Mouse (Mus musculus) kidney, embryonic 15.5 days (tissue): ENCODE data around the gene Fam43b. TPM values are rescaled to one million over a fixed set of nuclear protein-coding genes. Genes with fewer than 3 reads are reported as not detected.

ENCODE experiments used
- ATAC-seq: fragments of 200-750 bp; cut with Nextera tagmentation; replicated peaks from 2 replicates; pipeline ENCODE4 v1.8.0; 2017; ENCODE audit warnings: moderate TSS enrichment; ENCODE audit not compliant: low FRiP score
- H3K27ac ChIP-seq: fragments of 300-500 bp; sonication (generic); 2 replicates; pipeline ENCODE4 v1.5.1; 2015; ENCODE audit warnings: mild to moderate bottlenecking, inconsistent platforms
- H3K27me3 ChIP-seq: fragments of 300-500 bp; sonication (generic); 2 replicates; pipeline ENCODE4 v1.6.1; 2015; ENCODE audit warnings: inconsistent platforms
- H3K36me3 ChIP-seq: fragments of 300-500 bp; sonication (generic); 2 replicates; pipeline ENCODE4 v1.6.1; 2015; ENCODE audit warnings: inconsistent platforms
- H3K4me1 ChIP-seq: fragments of 300-500 bp; sonication (generic); 2 replicates; pipeline ENCODE4 v1.6.1; 2015; ENCODE audit warnings: inconsistent platforms
- H3K4me2 ChIP-seq: fragments of 300-500 bp; sonication (generic); 2 replicates; pipeline ENCODE4 v1.6.1; 2015; ENCODE audit warnings: moderate library complexity, mild to moderate bottlenecking, inconsistent platforms
- H3K4me3 ChIP-seq: fragments of 300-500 bp; sonication (generic); replicated peaks from 2 replicates; pipeline ENCODE4 v1.5.1; 2015; ENCODE audit warnings: mild to moderate bottlenecking, inconsistent platforms
- H3K9ac ChIP-seq: fragments of 300-500 bp; sonication (generic); 2 replicates; pipeline ENCODE4 v1.6.1; 2015; ENCODE audit warnings: mild to moderate bottlenecking, inconsistent platforms
- H3K9me3 ChIP-seq: fragments of 300-500 bp; sonication (generic); replicated peaks from 2 replicates; pipeline ENCODE4 v1.6.1; 2016; ENCODE audit warnings: inconsistent platforms
- WGBS: fragments of 180-500 bp; shearing (Covaris S2); methylation state at CpG from one replicate; pipeline ENCODE4 v1.1.7; 2015; ENCODE audit warnings: mixed read lengths; 5-methylcytosine and 5-hydroxymethylcytosine counted together
- polyA plus RNA-seq: library from polyadenylated mRNA; unstranded; fragments of >200 nt; fragmentation: Nextera tagmentation; extraction: Ambion mirVana; gene quantifications from 2 replicates; pipeline ENCODE4 v1.2.1, GENCODE M21; 2015

Fam43b gene
- polyA plus RNA-seq, 1 experiment from 2014 or later, result not detected

DNA sequence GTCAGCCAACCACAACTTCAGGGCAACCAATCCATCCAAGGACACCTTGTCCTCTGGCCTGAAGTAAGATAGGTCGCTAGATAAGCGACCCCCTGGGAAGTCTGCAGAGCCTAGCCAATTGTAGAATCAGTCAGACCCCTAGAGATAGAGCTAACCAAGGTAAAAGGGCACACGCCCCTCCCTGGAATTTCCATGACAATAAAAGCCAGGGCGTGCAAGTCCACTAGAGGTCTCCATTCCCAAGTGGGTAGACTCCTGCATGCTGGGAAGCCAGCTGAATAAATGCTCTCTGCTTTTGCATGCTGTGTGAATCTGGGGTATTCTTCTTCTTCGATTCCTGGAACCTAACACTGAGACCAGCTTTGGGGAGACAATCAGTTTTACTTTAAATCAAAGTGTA lies 20.1 kb upstream of the Fam43b start:
- ATAC-seq, result no peak
- Histone ChIP-seq H3K4me3 (no peak overlapping the region), H3K36me3 (no peaks in the 10 kb centered on the region), H3K9me3 (no peaks in the 10 kb centered on the region), H3K27me3 (peaks cover 27% of the 10 kb centered on the region), H3K27ac (no peak overlapping the region), H3K4me1 (peaks cover 16% of the 10 kb centered on the region), H3K4me2 (no peak overlapping the region), H3K9ac (no peak overlapping the region)
- WGBS, result 62% methylated on average over 5 of the region's 5 CpGs

- Histone ChIP-seq H3K36me3 (no peaks in the 10 kb centered on the region), H3K27ac (no peak overlapping the region), H3K27me3 (peaks cover 29% of the 10 kb centered on the region), H3K4me2 (no peak overlapping the region), H3K4me3 (no peak overlapping the region), H3K4me1 (peaks cover 20% of the 10 kb centered on the region), H3K9me3 (no peaks in the 10 kb centered on the region), H3K9ac (no peak overlapping the region)
- ATAC-seq, result no peak
- 76% methylated on average over 3 of the region's 3 CpGs for WGBS
Observed at GRCm38 (mm10) chr4:138415991-138416390, 19.7 kb upstream of the Fam43b start.

GRCm38 (mm10) chr4:138414725-138415124 lies 18.4 kb upstream of the Fam43b start:
- peaks cover 37% of the 10 kb centered on the region for H3K27me3 ChIP-seq
- ATAC-seq, result peak; percentile 55
- H3K4me1 ChIP-seq, result peaks cover 24% of the 10 kb centered on the region
- H3K4me2 ChIP-seq, result peak overlapping the region; percentile 23; the same call in 1 of the 2 replicates
- peak overlapping the region; percentile 75 for H3K27ac ChIP-seq
- no peaks in the 10 kb centered on the region for H3K36me3 ChIP-seq
- no peaks in the 10 kb centered on the region for H3K9me3 ChIP-seq
- H3K4me3 ChIP-seq, result no peak overlapping the region
- WGBS, result 8% methylated on average over 6 of the region's 6 CpGs
- no peak overlapping the region for H3K9ac ChIP-seq

DNA sequence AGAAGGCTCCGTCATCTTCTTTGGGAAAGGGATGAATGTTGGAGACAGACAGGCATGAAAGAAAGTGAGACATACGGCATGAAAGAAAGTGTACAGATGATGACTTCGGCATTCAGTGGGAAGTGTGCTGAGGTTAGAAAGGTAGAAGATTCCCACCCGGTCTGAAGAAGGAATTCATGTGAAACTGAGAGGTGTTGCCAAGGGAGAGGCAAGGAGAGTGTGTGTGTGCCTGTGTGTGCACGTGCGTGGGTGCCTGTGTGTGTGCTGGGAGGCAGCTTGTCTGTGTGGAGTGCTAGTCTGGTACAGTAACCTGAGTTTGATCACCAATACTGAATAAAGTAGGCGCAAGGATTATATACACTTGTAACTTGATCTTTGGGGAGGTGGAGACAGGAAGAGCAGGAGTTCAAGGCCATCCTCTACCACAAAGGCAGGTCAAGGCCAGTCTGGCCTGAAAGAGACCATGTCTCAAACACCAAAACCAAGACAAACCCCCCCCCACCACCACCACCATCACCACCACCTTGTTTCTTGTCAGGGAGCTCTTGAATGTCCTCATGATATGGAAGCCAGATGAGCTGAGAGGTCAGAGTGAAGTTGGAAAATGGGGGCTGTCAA lies 15.3 kb upstream of the Fam43b start:
- Histone ChIP-seq H3K27me3 (peaks cover 22% of the 10 kb centered on the region; the same call in 1 of the 2 replicates), H3K9me3 (no peaks in the 10 kb centered on the region), H3K4me2 (no peak overlapping the region), H3K27ac (no peak overlapping the region), H3K9ac (no peak overlapping the region), H3K4me3 (no peak overlapping the region), H3K4me1 (peaks cover 27% of the 10 kb centered on the region), H3K36me3 (no peaks in the 10 kb centered on the region)
- 36% methylated on average over 7 of the region's 7 CpGs for WGBS
- ATAC-seq, result no peak

- peak; percentile 36; the same call in 1 of the 2 replicates for ATAC-seq
- no peaks in the 10 kb centered on the region for H3K9me3 ChIP-seq
- no peak overlapping the region for H3K4me3 ChIP-seq
- no peak overlapping the region for H3K27ac ChIP-seq
- peaks cover 27% of the 10 kb centered on the region for H3K4me1 ChIP-seq
- H3K27me3 ChIP-seq, result peaks cover 17% of the 10 kb centered on the region; the same call in 1 of the 2 replicates
- no peak overlapping the region for H3K9ac ChIP-seq
- no peaks in the 10 kb centered on the region for H3K36me3 ChIP-seq
- WGBS, result 13% methylated on average over 5 of the region's 5 CpGs
- H3K4me2 ChIP-seq, result no peak overlapping the region
Observed at GRCm38 (mm10) chr4:138411011-138411410, 14.7 kb upstream of the Fam43b start.

DNA sequence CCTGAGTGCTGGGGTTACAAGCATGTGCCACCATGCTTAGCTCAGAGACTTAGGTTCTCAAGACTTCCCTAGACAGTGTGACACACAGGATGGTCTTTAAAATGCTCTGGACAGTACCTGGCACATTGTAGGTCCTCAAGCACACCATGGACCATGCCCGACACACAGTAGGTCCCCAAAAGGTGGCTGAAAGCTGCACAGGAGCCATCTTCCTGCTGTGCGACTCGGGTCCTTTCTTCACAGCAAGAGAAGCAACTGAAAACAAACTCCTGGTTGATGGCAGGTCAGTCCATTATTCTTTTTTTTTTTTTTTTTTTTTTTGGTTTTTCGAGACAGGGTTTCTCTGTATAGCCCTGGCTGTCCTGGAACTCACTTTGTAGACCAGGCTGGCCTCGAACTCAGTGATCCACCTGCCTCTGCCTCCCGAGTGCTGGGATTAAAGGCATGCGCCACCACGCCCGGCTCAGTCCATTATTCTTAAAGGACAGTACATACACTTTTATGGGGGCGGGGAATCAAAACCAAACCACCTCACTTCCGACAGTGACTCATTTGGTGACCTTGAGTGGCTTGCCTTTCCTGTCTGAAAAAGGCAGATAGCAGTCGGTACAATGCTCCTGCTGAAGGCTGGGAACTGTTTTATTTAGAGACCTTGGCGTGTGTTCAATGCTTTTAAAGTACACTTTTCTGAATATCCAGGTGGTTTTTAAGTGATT lies 11.3 kb upstream of the Fam43b start:
- H3K27me3 ChIP-seq, result peaks cover 15% of the 10 kb centered on the region; the same call in 1 of the 2 replicates
- H3K4me2 ChIP-seq, result no peak overlapping the region
- peaks cover 16% of the 10 kb centered on the region for H3K4me1 ChIP-seq
- no peak overlapping the region for H3K9ac ChIP-seq
- WGBS, result 70% methylated on average over 12 of the region's 13 CpGs
- no peaks in the 10 kb centered on the region for H3K9me3 ChIP-seq
- H3K27ac ChIP-seq, result no peak overlapping the region
- no peaks in the 10 kb centered on the region for H3K36me3 ChIP-seq
- ATAC-seq, result no peak
- no peak overlapping the region for H3K4me3 ChIP-seq

GRCm38 (mm10) chr4:138404806-138405205 lies 8.5 kb upstream of the Fam43b start:
- Histone ChIP-seq H3K4me1 (0 out of 2 replicates have a peak, but pooled peaks cover 3% of the 10 kb centered on the region), H3K36me3 (no peaks in the 10 kb centered on the region), H3K9me3 (no peaks in the 10 kb centered on the region), H3K4me2 (no peak overlapping the region), H3K27me3 (peaks cover 18% of the 10 kb centered on the region), H3K27ac (no peak overlapping the region), H3K9ac (no peak overlapping the region), H3K4me3 (no peak overlapping the region)
- WGBS, result 11% methylated on average over 2 of the region's 2 CpGs
- no peak for ATAC-seq

DNA sequence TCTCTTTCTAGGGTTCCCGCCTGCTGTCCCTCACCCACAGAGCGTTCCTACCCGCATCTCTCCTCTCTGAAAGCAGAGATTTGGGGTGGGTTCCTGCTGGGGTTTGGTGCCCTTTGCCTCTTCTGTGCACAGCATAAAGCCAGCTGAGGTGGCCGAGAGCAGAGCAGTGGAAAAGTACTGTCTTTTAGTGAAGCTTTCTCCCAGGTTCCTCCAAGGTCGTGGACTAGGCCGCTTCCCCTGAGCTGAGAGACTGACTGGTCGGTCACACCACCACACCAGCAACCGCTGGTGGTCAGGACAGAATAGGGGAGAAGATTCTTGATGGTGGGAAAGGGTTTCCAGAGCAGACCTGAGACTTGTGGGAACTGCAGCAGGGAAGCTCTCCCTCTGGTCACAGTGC lies 383 bp upstream of the Fam43b start:
- Histone ChIP-seq H3K36me3 (no peaks in the 10 kb centered on the region), H3K9me3 (no peaks in the 10 kb centered on the region), H3K27me3 (peaks cover 97% of the 10 kb centered on the region), H3K4me1 (peaks cover 22% of the 10 kb centered on the region), H3K4me3 (peak overlapping the region; percentile 40), H3K27ac (no peak overlapping the region), H3K4me2 (peak overlapping the region; percentile 66), H3K9ac (no peak overlapping the region)
- no peak for ATAC-seq
- 8% methylated on average over 8 of the region's 8 CpGs for WGBS

- Histone ChIP-seq H3K36me3 (no peaks in the 10 kb centered on the region), H3K27ac (no peak overlapping the region), H3K9ac (0 out of 2 replicates have a peak overlapping the region, but pooled peaks have one; percentile 2), H3K4me1 (peaks cover 22% of the 10 kb centered on the region), H3K9me3 (no peaks in the 10 kb centered on the region), H3K4me3 (peak overlapping the region; percentile 40), H3K27me3 (peaks cover 96% of the 10 kb centered on the region), H3K4me2 (peak overlapping the region; percentile 66)
- ATAC-seq, result no peak
- WGBS, result under 1% methylated on average over 97 of the region's 103 CpGs
Observed at GRCm38 (mm10) chr4:138395087-138395970, 999 bp downstream of the Fam43b start.

DNA sequence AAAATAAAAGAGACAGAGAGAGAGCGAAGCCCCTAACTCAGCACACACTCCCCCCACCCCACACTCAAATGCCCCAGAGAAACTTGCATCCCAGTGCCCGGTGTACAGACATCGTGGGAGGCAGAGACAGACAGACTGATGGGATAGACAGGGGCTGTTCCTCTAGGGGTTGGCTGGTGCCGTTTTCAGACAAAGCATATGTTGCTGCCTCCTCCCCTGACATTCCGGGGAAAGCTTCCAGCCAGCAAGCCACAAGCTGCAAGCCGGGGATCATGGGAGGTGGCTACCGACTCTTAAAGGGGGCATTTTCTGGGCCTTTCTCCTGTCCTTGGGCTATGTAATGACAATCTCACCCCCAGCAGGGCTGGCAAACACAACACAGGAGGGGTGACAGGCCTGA lies 2.6 kb downstream of the Fam43b start:
- WGBS, result 66% methylated on average over 7 of the region's 7 CpGs
- Histone ChIP-seq H3K36me3 (no peaks in the 10 kb centered on the region), H3K27me3 (peaks cover 90% of the 10 kb centered on the region), H3K27ac (no peak overlapping the region), H3K9ac (no peak overlapping the region), H3K4me3 (no peak overlapping the region), H3K9me3 (no peaks in the 10 kb centered on the region), H3K4me2 (no peak overlapping the region), H3K4me1 (peaks cover 22% of the 10 kb centered on the region)
- ATAC-seq, result no peak

DNA sequence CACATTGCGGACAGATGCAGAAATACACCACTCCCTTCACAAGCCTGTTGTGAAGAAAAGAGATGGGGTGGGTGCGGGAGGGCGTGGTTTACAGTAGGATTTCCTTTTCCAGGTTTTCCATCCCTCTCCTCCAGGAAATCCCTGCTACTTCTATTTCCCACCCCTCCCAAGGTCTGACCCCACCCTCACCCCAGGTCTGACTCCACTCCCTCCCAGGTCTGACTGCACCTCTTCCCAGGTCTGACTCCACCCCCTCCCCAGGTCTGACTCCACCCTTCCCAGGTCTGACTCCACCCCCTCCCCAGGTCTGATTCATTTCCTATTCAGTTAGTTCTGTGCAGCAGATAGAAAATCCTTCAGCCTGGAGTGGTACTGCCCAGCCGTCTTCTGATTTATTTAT lies 12.5 kb downstream of the Fam43b start:
- Histone ChIP-seq H3K4me3 (no peak overlapping the region), H3K27ac (no peak overlapping the region), H3K4me2 (no peak overlapping the region), H3K27me3 (peaks cover 13% of the 10 kb centered on the region), H3K36me3 (no peaks in the 10 kb centered on the region), H3K9ac (no peak overlapping the region), H3K9me3 (no peaks in the 10 kb centered on the region), H3K4me1 (peaks cover 11% of the 10 kb centered on the region; the same call in 1 of the 2 replicates)
- no peak for ATAC-seq
- WGBS, result 53% methylated on average over 4 of the region's 4 CpGs

DNA sequence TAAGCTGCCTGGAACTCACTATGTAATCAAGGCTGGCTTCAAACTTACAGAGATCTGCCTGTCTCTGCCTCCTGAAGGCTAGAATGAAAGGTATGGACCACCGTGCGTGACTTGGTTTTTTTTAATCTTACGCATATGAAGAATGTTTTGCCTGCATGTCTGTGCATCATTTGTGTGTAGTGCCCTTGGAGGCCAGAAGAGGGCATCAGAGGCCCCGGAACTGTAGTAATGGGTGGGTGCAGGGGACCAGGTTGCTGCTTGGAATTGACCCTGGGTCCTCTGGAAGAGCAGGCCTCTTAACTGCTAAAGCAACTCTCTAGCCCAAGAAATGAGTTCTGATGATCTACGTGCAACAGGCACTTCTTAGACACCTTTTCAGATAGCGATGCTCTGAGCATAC lies 13.9 kb downstream of the Fam43b start:
- H3K9me3 ChIP-seq, result no peaks in the 10 kb centered on the region
- H3K9ac ChIP-seq, result no peak overlapping the region
- H3K36me3 ChIP-seq, result no peaks in the 10 kb centered on the region
- no peak overlapping the region for H3K27ac ChIP-seq
- peaks cover 13% of the 10 kb centered on the region for H3K27me3 ChIP-seq
- H3K4me3 ChIP-seq, result no peak overlapping the region
- no peak for ATAC-seq
- no peak overlapping the region for H3K4me2 ChIP-seq
- H3K4me1 ChIP-seq, result peaks cover 11% of the 10 kb centered on the region; the same call in 1 of the 2 replicates
- 76% methylated on average over 6 of the region's 6 CpGs for WGBS
